Mouse (Mus musculus) thymus, adult 2 months (tissue): ENCODE results near the gene Csnk1e.

Experiments
- CTCF ChIP-seq: fragments of 200-500 bp; IDR thresholded peaks from 2 replicates; pipeline ENCODE4 v1.5.1; 2012; ENCODE audit warnings: mild to moderate bottlenecking, control low read depth, low read length, moderate library complexity, borderline replicate concordance; ENCODE audit not compliant: control insufficient read depth, poor library complexity, insufficient read depth; ENCODE audit errors: extremely low read depth
- POLR2A ChIP-seq: fragments of 200-500 bp; IDR thresholded peaks from 2 replicates; pipeline ENCODE4 v1.6.1; 2012; ENCODE audit warnings: mild to moderate bottlenecking, low read length, control low read depth, moderate library complexity; ENCODE audit not compliant: control insufficient read depth, poor library complexity, insufficient read depth; ENCODE audit errors: extremely low read depth

DNA sequence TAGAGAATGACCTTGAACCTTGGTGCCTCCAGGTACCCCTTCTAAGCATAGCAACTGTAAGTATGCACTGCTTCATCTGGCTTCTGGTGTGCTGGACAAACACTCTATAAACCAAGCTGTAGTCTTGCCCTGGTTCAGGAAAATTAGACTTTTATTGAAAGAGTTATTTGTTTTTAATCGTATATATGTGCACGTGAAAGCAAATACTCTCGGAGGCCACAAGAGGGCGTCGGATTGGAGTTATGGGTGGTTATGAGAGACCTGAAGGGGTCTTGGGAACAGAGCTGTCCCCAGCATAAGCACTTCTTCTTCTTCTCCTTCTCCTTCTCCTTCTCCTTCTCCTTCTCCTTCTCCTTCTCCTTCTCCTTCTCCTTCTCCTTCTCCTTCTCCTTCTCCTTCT is 14.2 kb upstream of the Csnk1e start:
- no peak for TF ChIP-seq CTCF
- TF ChIP-seq POLR2A = no peak
